Mouse (Mus musculus) T-helper 2 cell (primary cell): ENCODE results near the gene Emid1.
"Not testable (repeated sequence)": the region's sequence is repeated elsewhere in the genome, so short reads cannot be mapped to it uniquely, and the experiment has no call there.

Source experiments
- in situ Hi-C: fragments of 300-600 bp; cut with MboI, MseI; formaldehyde crosslinking; loops from one replicate; pipeline ENCODE4 v1.15.1; 2025; ENCODE audit warnings: high pct_unique_total_duplicates

Emid1 gene

GRCm38 (mm10) chr11:5113645-5114044 lies 38.4 kb downstream of the Emid1 start:
- in situ Hi-C loops = no loop called here

- in situ Hi-C loops = loop anchor here (5.0 kb wide), 1 partner anchor 63 kb away; no protein-coding TSS in a partner anchor
Observed at GRCm38 (mm10) chr11:5109441-5109840, 42.6 kb downstream of the Emid1 start.

- in situ Hi-C loops = no loop called here
Observed at GRCm38 (mm10) chr11:5103986-5104509, 48.0 kb downstream of the Emid1 start.

DNA sequence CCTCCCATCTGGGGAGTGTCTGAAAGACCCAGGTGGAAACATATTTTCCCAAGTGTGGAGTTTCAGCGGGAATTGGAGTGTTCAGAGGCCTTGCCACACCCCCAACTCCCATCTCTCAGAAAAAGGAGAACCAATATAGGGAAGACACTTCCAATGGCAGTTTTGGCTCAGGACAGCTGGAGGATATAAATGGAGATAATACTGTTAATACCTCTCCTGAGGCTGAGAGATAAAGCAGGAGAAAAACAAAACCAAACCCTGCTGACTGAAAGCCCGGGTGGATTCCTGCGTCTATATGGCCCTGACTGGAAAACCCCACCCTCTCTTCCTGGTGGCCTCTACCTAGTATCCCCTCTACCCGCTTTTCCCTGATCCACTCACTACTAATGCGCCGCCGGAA lies 49.7 kb downstream of the Emid1 start:
- in situ Hi-C loops = no loop called here

DNA sequence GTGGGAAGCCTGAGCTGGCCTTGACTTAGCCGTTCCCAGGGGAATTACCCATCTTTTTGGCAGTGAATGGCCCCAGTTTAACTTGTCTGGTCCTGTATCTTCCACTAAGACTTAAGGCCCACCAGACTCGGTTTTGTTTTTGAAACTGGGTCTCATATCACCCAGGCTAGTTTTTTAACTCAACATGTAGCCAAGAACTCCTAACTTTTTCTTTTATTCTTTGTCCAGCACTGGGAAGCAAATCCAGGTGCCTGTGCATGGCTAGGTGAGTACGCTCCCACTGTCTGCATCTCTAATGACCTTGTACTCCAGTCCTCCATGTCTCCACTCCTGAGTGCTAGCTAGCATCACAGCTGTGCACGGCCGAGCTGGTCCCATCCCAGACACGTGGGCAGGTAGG lies 50.4 kb downstream of the Emid1 start:
- in situ Hi-C loops = no loop called here

GRCm38 (mm10) chr11:5100801-5101200 lies 51.3 kb downstream of the Emid1 start:
- in situ Hi-C loops = no loop called here

DNA sequence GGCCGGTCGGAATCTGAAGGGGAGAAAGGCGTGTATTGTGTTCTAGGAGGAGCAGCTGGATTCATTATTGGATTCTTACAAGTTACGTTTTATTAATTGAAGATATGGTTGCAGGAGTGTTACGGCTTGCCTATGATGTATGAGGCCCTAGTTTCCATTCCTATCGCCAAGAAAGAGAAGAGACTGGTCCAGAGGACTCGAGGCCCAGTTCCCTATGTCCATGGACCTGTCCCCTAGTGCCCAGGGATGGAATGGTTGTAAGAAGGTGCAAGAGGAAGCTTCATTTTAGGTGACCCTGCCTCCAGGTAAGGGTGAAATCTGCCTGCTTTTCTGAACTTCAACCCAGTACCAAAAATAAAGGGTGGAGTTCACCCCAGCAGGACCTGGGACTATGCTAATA lies 51.8 kb downstream of the Emid1 start:
- in situ Hi-C loops = no loop called here

DNA sequence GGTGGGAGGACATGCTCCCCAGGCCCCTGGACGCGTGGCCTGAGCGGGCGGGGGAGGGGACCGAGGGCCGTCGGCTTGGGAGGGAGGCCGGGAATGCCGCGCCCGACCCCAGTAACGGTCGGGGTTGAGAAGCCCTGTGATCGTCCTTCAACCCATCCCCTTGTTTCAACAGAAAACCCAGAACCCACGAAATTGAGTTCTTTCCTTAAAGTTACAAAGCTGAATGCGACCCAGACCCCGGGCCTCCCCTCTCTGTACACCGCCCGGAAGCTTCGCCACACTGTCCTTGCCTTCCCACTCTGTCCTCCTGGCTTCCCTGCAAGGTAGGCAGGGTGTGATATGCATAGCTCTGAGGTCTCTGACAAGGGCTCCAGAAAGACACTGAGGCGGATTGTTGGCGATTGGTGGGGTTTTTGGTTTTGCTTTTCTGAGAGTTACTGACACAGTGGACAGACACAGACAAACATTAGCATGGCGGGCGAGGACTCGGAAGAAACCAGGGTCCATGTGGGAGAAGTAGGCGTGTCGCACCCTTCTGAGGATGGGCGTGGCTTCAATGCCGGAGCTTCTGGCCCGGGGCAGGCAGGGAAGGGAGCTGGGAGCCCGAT lies 52.4 kb downstream of the Emid1 start:
- in situ Hi-C loops = loop anchor here (5.0 kb wide), 1 partner anchor 37 kb away; no protein-coding TSS in a partner anchor

- in situ Hi-C loops = loop anchor here (5.0 kb wide), 1 partner anchor 37 kb away; no protein-coding TSS in a partner anchor
Observed at GRCm38 (mm10) chr11:5098736-5099542, 53.1 kb downstream of the Emid1 start, which contains the start of the genes Rhbdd3 and Ewsr1. Rhbdd3 (plus strand) TSS chr11:5098926. Ewsr1 (minus strand) TSS chr11:5099266.

DNA sequence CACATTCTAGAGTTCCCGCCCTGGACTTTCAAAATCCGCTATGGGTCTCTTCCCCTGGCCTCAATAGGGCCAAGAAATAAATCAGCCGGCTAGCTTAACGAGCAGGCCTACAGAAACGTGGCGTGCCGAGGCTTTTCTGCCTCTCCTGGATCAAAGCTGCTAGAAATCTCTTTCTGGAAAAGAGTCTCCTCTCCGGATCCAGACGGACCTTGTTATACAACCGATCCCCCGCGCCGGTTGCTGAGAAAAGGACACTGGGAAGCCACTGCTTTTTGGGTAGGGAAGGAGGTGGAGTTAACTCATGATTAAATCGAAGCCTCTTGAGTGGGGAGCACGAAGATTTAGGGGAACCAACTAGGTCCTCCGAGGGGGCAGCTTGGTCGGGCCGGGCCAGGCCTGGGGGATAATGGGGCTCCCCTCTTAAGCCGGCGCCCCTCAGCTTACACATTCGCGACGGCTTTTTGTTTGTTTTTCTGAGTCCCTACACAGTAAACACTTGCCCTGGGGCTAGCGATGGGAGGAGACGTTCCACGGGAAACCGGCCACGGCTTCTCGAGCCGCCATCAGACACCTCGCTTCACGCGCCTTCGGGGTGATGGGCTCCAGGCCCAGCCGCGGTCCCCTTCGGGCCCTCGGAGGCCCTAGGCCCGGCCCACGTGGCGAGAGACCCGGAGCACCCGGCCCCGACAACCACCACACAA lies 53.9 kb downstream of the Emid1 start:
- in situ Hi-C loops = loop anchor here (5.0 kb wide), 1 partner anchor 36 kb away; no protein-coding TSS in a partner anchor

DNA sequence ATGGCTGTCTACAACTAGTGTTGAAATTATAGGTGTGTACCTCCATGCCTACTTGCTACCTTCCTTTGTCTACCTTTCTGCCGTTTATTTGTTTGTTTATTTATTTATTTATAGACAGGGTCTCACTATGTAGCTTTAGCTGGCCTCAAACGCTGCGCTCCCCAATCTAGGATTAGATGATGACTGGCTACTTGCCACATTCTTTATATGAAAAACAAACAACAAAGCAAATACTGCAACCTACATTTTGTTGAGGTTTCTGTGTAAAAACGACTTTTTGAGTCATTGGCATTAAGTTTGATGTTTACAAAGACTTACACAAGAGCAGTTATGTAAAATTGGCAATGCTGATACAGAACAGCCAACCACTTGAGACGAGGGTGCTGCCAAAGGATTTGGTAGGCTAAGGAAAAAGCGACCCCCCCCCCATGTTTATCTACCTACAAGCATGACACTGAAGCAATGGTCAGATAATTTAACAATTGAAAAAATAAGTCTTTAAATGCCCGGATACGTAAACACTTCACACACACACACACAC lies 55.5 kb downstream of the Emid1 start:
- in situ Hi-C loops = loop anchor here (5.0 kb wide), 1 partner anchor 34 kb away; no protein-coding TSS in a partner anchor

GRCm38 (mm10) chr11:5095877-5096276 lies 56.2 kb downstream of the Emid1 start:
- in situ Hi-C loops = loop anchor here (5.0 kb wide), 1 partner anchor 34 kb away; no protein-coding TSS in a partner anchor

- in situ Hi-C loops = no loop called here
Observed at GRCm38 (mm10) chr11:5091706-5092105, 60.4 kb downstream of the Emid1 start.

- in situ Hi-C loops = loop anchor here (10.0 kb wide), 1 partner anchor 1884 kb away; the partner anchor contains the start of gene Eif4enif1
Observed at GRCm38 (mm10) chr11:5089147-5089546, 62.9 kb downstream of the Emid1 start.

GRCm38 (mm10) chr11:5076843-5077242 lies 75.2 kb downstream of the Emid1 start:
- in situ Hi-C loops = not testable (repeated sequence)

DNA sequence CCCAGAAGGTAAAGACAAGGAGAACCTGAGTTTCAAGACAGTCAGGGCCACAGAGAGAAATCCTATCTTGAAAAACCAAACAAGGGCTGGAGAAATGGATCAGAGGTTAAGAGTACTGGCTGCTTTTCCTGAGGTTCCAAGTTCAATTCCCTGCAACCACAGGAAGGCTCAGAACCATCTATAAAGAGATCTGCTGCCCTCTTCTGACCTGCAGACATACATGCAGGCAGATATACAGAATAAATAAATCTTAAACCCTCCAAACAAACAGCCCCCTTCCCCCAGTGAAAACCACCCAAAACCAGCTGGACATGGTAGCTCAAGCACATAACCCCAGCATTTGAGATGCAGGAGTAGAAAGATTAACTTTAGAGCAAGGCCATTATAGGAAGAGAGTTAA lies 76.3 kb downstream of the Emid1 start:
- in situ Hi-C loops = no loop called here

DNA sequence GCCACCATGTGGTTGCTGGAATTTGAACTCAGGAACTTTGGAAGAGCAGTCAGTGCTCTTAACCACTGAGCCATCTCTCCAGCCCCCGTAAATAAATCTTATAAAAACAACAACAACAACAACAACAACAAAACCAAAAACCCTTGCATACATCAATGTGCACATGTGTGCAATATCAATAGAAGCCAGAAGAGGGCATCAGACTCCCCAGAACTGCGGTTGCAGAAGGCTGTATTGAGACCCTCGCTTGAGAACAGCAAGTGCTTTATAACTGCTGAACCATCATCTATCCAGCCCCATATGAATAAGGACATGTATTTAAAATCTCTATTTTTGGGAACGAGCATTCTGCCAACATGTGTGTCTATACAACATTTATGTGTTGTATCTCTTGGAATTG lies 77.2 kb downstream of the Emid1 start:
- in situ Hi-C loops = no loop called here

GRCm38 (mm10) chr11:5068126-5068971 lies 83.7 kb downstream of the Emid1 start:
- in situ Hi-C loops = no loop called here

GRCm38 (mm10) chr11:5067063-5067462 lies 85.0 kb downstream of the Emid1 start:
- in situ Hi-C loops = no loop called here

DNA sequence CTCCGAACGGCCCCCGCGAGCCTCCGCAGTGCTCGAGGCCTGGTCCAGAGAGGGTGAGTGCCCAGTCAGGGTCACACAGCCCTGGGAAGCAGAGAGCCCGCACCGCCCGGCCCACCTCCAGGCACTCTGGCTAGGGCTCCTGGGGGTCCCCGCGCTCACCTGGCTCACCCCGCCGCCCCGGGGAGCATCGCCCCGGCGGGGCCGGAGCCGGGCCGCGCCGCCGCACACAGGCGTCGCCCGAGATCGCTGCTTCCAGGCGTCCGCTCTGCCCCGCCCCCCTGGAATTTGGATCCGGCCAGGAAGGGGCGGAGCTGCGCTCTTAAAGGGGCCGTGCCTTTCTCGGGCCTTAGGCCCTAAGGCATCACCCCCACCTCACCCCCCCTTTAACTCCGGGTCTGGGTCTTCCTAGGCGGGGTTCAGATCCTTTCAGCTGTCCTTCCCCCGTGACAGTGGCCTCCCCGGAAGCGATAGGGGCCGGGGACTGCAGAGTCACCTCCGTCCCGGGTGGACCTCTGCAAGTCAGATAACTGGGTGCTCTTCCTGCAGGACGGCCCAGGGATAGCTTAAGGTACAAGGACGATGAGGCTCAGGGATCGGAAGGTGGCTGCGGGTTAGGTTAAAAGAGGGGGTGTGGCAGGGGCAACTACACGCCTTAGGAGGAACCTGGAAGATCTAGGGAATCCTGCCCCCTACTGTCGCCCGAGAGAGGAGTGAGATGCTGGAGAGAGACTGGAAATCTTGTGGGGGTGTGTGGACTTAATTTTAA lies 86.8 kb downstream of the Emid1 start, which contains the start of gene Gas2l1:
Gene Gas2l1, minus strand, starts transcription at position 272 of the 766 bp plus-strand sequence.
- in situ Hi-C loops = no loop called here
